Mouse (Mus musculus): ENCODE measurements around the gene Cwc25.

GRCm38 (mm10) chr11:97810356-97810755, 44.0 kb upstream of the Cwc25 start:
- TF ChIP-seq CTCF (IDR thresholded peaks at IDR 0.05; ENCODE audit: borderline replicate concordance, insufficient read depth, low read length) (no peak), POLR2A (IDR thresholded peaks at IDR 0.05; ENCODE audit: low read depth, low read length) (no peak)

Data from embryonic fibroblast, embryonic 13.5 days (primary cell).